Mouse (Mus musculus): ENCODE data around the gene Eml2.

GRCm38 (mm10) chr7:19162928-19163327 is 13.3 kb upstream of the Eml2 start:
- TF ChIP-seq CTCF (IDR thresholded peaks at IDR 0.05) = no peak
- peak; percentile 57; the same call in 1 of the 2 replicates for TF ChIP-seq EP300 (IDR thresholded peaks at IDR 0.05)
